Mouse (Mus musculus): ENCODE measurements at regions not wholly inside any gene's neighbourhood (a gene's known extent, or its start where the extent isn't known, plus 50 kb on each side); places are given as distances from the start of the nearest gene placed in this dataset.

DNA sequence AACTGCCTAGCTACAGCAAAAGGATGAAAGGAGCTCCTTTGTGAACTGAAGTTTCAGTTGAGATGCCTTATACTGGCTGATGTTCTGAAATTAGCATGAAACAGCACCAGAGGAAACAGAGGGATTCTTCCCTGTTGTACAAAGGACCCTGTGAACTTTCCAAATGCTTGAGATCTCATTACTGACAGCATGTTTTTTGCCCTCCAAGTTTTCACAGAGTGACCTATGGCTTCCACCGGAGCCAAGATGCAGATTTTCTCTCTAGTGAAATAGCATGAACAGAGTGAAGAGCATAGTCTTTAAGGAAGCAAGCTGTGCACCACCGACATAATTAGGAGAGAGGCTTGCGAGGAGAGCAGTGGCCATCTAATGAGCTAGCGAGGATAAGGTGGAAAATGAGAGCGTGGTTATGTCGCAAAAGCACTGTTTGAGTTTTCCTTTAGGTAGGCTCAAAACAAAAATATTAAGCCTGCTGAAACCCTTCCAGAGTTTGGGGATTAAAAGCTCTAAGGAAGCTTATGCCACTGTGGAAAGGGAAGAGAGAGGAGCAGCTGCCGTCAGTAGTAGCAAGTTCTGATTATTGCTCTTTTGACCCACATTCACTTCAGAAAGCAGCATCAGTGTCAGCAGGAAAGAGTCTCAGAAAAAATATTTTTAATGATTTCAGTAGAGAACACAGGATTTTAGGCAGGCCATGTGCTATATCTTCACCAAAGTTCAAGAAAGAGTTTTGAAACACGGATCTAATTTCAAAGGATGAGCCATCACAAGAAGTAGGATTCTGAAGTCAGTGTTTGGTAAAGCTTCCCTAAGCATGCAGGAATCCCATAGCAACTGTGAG lies 374.7 kb upstream of the Defb41 start:
- TF ChIP-seq CTCF (IDR thresholded peaks at IDR 0.05) (no peak), EP300 (IDR thresholded peaks at IDR 0.05) (no peak)

Data from lung, postnatal 0 days (tissue).